ENCODE assay signal across 17 mouse cellular contexts in the genomic region with DNA sequence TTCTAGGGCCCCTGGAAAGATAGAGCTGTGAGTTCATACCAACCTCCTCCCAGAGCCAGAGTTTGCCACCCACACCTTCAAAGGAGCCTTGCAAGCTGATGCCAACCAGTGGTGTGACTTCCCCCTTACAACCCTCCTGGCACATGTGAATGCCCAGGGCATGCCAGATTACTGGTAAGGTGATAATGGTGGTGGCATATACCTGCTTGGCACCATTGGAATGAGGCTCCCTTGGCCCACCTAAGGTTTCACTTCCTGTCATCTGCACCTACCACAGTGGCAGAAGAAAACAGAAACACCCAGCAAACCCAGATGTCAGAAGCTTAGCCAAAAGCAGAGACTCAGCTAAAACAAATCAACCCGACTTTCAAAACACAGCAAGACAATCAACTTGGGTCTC.
"Had no signal": no experiment of that assay in that cellular context is flagged by ENCODE, and none has a peak within 500 bp of the region (broad histone marks: within the 10 kb centered on the region; RNA-seq: fewer than 3 reads in every experiment).

No protein-coding gene starts in this region.

- H3K9me3 ChIP-seq: lung, embryonic 15.5 days; megakaryocyte, embryonic 14.5 days; midbrain, embryonic 10.5 days; midbrain, embryonic 13.5 days had no signal

- DNase-seq: kidney, adult 18-20 months; kidney, adult 9 months; kidney, postnatal 25 days; layer of hippocampus, postnatal 36 days; lung, adult 18-20 months; lung, postnatal 10 days; lung, postnatal 36 days; thymus, adult 2 months; thymus, postnatal 36 days had no signal

- H3K9ac ChIP-seq: liver, embryonic 14.5 days; lung, embryonic 15.5 days; midbrain, embryonic 13.5 days had no signal

- H3K27ac ChIP-seq: left cerebral cortex, adult 2 months; liver, embryonic 14.5 days; lung, embryonic 15.5 days; midbrain, embryonic 10.5 days; midbrain, embryonic 13.5 days had no signal

- H3K4me2 ChIP-seq: lung, embryonic 15.5 days; midbrain, embryonic 13.5 days had no signal

- ATAC-seq: midbrain, embryonic 13.5 days; midbrain, embryonic 16.5 days had no signal

- H3K4me3 ChIP-seq: left cerebral cortex, adult 2 months; lung, embryonic 15.5 days; megakaryocyte, embryonic 14.5 days; midbrain, embryonic 10.5 days; midbrain, embryonic 13.5 days; myocyte had no signal

- H3K4me1 ChIP-seq: lung, embryonic 15.5 days; midbrain, embryonic 13.5 days had no signal

- H3K36me3 ChIP-seq: lung, embryonic 15.5 days had no signal

- H3K27me3 ChIP-seq: lung, embryonic 15.5 days; megakaryocyte, embryonic 14.5 days; midbrain, embryonic 13.5 days had no signal
